Mouse (Mus musculus) ES-E14 (cell line): ENCODE results near the gene Tor1aip1.

Source experiments
- CHD2 ChIP-seq: IDR thresholded peaks from 2 replicates; pipeline ENCODE4 v1.6.1; 2014; ENCODE audit warnings: mild to moderate bottlenecking, low read depth, low read length, inconsistent platforms
- MAFK ChIP-seq: IDR thresholded peaks from 2 replicates; pipeline ENCODE4 v1.6.1; 2014; ENCODE audit warnings: mild to moderate bottlenecking, low read depth, low read length, inconsistent platforms; ENCODE audit not compliant: insufficient read depth
- ZC3H11A ChIP-seq: IDR thresholded peaks from 2 replicates; pipeline ENCODE4 v1.6.1; 2012; ENCODE audit warnings: low read depth, mild to moderate bottlenecking, inconsistent platforms, low read length, borderline replicate concordance

GRCm38 (mm10) chr1:156019800-156020199 lies 16.5 kb downstream of the Tor1aip1 start:
- no peak for TF ChIP-seq CHD2
- TF ChIP-seq MAFK = no peak
- TF ChIP-seq ZC3H11A = no peak
